Comparison of ENCODE assay signal across 25 mouse cellular contexts in the genomic region with DNA sequence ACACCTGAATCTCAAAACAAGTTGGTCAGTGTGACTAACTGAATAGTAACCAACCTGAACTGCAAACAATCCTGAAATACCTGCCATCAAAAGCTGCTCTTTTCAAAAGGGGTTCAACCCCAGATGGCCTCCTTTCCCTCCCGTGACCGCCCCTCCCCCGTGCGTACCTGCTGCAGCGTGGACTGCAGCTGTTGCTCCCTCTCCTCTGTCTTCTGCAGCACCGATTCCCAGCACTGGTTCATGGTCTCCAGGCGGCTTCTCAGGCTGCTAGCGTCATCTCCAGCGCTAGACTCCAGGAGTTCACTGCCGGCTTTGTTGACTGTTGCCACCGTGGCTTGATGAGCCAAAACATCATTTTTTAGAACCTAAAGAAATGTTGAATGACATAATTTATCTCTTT. TPM values are rescaled to one million over a fixed set of nuclear protein-coding genes. Genes with fewer than 3 reads are reported as not detected.
"Had no signal": no experiment of that assay in that cellular context is flagged by ENCODE, and none has a peak within 500 bp of the region (broad histone marks: within the 10 kb centered on the region; RNA-seq: fewer than 3 reads in every experiment).

No protein-coding gene starts in this region.

- H3K27ac ChIP-seq: liver, embryonic 15.5 days; lung, embryonic 15.5 days; macrophage; midbrain, embryonic 13.5 days; midbrain, embryonic 15.5 days; neural tube, embryonic 13.5 days; neural tube, embryonic 15.5 days; stomach, embryonic 15.5 days; stomach, postnatal 0 days had no signal

- ATAC-seq: liver, postnatal 0 days; lung, postnatal 0 days; midbrain, embryonic 13.5 days; midbrain, embryonic 15.5 days had no signal

- H3K4me1 ChIP-seq: liver, embryonic 15.5 days; lung, embryonic 15.5 days; megakaryocyte, embryonic 14.5 days; midbrain, embryonic 13.5 days; midbrain, embryonic 15.5 days; neural tube, embryonic 15.5 days; stomach, embryonic 15.5 days had no signal

- DNase-seq: liver, postnatal 0 days; lung, adult 2 months; lung, postnatal 14 days; lung, postnatal 36 days; right cerebral cortex, postnatal 14 days; thymus, adult 2 months; thymus, postnatal 14 days; thymus, postnatal 36 days had no signal

- H3K27me3 ChIP-seq: liver, embryonic 15.5 days; lung, embryonic 15.5 days; megakaryocyte, embryonic 14.5 days; midbrain, embryonic 13.5 days; midbrain, embryonic 15.5 days; neural tube, embryonic 13.5 days; neural tube, embryonic 15.5 days; stomach, embryonic 15.5 days had no signal

- H3K4me3 ChIP-seq: liver, embryonic 15.5 days; lung, embryonic 15.5 days; megakaryocyte, embryonic 14.5 days; midbrain, embryonic 13.5 days; midbrain, embryonic 15.5 days; neural tube, embryonic 13.5 days; neural tube, embryonic 15.5 days; stomach, embryonic 15.5 days had no signal

- H3K9me3 ChIP-seq: liver, embryonic 15.5 days; lung, embryonic 15.5 days; megakaryocyte, embryonic 14.5 days; midbrain, embryonic 13.5 days; midbrain, embryonic 15.5 days; neural tube, embryonic 13.5 days; neural tube, embryonic 15.5 days; stomach, embryonic 15.5 days had no signal

- H3K9ac ChIP-seq: liver, embryonic 15.5 days; liver, postnatal 0 days; lung, embryonic 15.5 days; midbrain, embryonic 13.5 days; midbrain, embryonic 15.5 days; neural tube, embryonic 13.5 days; neural tube, embryonic 15.5 days; stomach, embryonic 15.5 days had no signal

- H3K4me2 ChIP-seq: liver, embryonic 15.5 days; lung, embryonic 15.5 days; midbrain, embryonic 11.5 days; midbrain, embryonic 13.5 days; midbrain, embryonic 15.5 days; neural tube, embryonic 13.5 days; neural tube, embryonic 15.5 days; stomach, embryonic 15.5 days had no signal

RNA-seq across cellular contexts. Expression of a gene that starts 38.5 kb away (rescaled TPM):
- total RNA-seq: monocyte, adult 5-6 weeks had no signal
- polyA plus RNA-seq: macrophage; midbrain, embryonic 15.5 days had no signal

RNA-seq across cellular contexts. Expression of a gene that starts 58.2 kb away (rescaled TPM):
- total RNA-seq: megakaryocyte progenitor cell, adult 5-6 weeks; midbrain, postnatal 0 days; monocyte, adult 5-6 weeks had no signal
- polyA plus RNA-seq: liver, embryonic 15.5 days; liver, postnatal 0 days; lung, adult 2 months; lung, embryonic 15.5 days; lung, postnatal 0 days; macrophage; midbrain, embryonic 11.5 days; midbrain, embryonic 13.5 days; neural tube, embryonic 11.5 days; neural tube, embryonic 13.5 days; stomach, embryonic 15.5 days; stomach, postnatal 0 days; urinary bladder, adult 2 months had no signal
